Mouse (Mus musculus) thymus, postnatal 36 days (tissue): ENCODE results near the gene Zfp536.
"Not testable (repeated sequence)": the region's sequence is repeated elsewhere in the genome, so short reads cannot be mapped to it uniquely, and the experiment has no call there.

ENCODE experiments used
- DNase-seq, 2 experiments: peaks; one replicate each; pipeline ENCODE4 v3.0.0; 2022; ENCODE audit warnings: mixed read lengths in 2 of 2

Gene Zfp536

DNA sequence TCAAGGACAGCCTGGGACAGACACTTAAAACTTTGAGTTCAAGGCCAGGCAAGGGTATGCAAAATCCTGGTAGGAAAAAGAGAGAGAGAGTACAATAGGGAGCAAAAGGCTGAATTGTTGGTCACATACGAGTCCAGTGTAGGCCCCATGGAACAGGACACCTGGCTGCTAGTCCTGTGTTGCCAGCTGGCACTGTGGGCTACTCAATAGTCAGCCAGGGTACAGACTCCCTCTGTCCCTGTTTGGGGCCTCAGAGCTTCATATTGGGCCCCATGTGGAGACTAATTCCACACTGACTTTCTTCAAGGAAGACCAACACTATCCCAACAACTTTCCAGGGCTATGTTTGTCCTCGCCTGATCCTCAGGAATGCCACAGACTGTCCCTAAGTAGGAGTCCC lies 87.1 kb downstream of the Zfp536 start:
- no peak for DNase-seq

DNA sequence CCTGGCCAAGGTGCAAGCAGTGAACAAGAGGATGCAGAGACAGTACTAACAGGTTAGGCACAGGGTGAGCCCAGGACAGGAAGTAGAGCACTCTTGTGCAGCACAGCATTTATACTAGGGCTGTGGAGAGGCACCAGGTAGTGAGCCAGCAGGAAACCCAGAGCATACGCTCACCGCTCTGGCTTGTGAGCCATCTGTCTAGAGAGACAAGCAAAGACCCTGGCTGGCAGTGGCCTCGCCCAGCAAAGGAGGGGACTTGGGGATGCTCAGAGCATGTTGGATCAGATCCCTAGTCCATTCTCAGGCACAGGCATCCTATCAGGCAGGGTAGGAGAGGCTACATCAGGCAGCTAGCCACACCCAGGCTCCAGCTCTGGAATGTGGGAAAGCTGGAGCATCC lies 88.2 kb downstream of the Zfp536 start:
- DNase-seq = no peak

DNA sequence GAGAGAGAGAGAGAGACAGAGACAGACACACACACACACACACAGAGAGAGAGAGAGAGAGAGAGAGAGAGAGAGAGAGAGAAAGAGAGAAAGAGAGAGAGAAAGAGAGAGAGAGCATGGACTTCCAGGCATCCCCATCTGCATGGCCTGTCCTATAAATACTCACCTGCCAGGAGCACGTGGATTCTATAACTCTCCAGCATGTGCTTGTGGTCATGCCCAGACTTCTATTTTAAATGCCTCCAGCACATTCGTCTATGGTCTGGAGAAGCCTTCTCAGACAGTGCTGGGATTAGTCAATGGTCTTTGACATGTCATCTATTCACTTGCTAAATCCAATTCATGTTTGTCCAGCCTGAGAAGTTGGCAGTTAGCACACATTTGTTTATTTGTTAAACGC lies 92.1 kb downstream of the Zfp536 start:
- DNase-seq = no peak

DNA sequence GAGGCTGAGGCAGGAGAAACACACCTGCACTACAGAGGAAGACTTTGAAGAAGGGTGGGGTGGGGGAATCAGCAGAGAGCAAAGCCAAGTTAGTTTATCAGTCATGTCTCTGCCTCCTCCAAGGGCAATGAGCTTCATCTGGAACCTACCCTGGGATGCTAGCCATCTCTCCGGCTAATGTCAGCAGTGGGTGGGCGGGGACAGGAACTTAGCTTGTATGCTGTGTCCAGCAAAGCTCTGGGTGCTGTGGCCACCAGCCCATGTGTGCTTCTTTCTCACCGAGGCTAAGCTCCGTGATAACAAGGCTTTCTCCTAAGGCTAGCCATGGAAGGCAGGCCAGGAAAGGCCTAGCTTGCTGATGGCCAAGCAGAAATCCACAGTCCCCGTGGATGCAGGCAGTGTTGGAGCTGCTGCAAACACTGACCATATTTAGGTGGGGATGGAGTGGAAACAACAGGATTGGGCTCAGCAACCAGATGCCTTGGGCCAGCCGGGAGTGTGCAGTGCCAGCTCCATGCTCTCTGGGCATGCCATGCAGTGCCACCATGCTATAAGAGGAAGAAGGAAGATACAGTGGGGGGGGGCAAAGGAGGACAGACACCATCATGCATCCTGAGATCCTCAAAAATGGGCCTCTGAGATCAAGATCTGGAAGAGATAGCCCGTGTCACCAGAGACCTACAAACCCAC lies 109.6 kb downstream of the Zfp536 start:
- no peak for DNase-seq

DNA sequence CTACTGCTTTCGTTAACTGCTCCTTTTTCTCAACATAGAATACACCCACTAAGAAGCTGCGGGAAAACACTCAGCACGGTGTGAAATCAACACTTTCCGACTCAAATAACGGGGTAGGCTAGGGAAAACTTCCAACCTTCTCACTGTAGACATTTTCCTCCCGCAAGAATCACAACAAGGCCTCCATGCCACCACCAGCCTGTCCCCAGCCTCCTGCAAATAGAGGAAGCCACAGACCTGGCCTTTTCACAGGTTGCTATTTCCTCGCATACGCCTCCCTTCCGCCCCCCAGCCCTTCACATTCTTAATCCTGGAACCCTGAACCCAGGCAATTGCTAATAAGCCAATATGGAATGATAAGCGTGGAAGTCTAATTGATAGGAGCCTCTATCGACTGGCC lies 124.8 kb downstream of the Zfp536 start:
- DNase-seq = no peak

DNA sequence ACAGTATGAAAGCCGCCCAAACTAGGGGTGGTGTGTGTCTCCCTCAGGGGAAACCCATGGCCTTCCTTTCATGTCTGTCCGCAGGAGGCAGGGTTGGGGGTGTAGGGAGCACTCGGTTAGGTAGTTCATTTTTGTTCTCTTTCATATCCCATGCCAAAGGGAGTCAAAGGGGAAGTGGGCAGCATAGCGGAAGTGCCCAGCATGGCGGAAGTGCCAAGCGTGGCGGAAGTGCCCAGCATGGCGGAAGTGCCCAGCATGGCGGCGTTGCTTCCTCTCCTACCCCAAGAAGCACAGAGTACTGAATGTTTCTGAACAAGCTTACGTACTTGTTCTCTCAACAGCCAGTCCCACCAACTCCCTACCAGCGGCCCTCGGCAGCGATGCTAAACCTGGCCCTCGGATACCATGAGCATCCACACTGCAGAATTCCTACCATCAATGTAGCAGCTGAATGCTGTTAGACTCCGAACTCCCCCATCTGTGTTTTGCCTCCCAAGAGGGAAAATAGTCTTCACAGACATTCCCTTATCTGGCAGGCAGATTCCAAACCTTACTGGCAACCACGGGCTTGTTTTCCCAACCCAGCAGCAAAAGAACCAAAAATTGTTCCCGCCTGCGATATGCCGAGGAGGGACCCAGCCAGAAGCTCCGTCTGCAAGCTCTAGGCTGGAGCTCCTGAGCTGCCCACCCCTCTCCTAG lies 125.4 kb downstream of the Zfp536 start:
- DNase-seq = no peak

DNA sequence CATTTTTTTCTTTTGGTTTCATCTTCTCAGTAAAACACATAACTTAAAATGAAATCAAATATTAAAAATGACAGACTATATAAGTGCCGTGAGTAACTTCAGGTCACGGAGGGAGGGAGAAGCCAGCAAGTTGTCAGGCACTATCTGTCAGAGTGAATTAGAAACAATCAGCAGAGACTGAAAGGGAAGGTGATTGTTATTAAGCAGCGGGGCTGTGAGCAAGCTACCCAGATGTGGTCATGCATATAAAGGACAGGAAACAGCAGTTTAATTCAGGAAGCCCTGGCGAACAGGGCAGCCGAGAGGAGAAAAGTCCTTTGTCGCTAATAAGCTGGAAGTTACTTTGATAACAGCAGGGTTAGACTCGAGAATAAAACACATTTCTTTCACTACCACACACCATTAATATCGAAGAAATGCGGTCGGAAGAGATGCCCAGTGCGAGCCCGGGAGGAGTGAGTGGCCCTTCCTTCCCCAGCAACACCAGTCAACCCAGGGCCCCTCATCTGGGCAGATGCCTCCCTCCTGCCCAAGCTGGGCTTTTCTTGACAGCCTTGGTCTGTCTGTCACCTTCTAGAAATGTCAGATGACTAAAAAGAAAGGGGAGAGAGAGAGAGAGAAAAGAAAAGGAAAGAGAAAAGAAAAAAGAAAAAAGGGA lies 133.6 kb downstream of the Zfp536 start:
- no peak for DNase-seq

DNA sequence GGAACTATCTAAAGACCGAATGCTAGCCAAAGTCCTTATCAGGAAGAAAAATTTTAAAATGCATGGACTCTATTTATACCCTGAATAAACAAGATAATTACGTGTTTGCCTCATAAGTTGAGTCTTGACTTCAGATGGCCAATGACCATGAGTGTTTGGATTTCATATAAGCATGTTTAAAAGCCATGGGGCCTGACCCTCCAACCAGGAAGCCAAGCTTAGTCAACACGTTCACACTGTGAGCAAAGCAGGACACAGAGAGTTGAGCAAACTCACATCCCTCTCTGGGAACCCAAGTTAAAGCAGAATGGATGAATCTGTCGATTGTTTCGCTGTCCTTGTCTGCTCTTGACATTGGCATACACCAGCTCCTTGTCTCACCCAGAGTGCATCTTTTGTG lies 138.6 kb downstream of the Zfp536 start:
- no peak for DNase-seq

DNA sequence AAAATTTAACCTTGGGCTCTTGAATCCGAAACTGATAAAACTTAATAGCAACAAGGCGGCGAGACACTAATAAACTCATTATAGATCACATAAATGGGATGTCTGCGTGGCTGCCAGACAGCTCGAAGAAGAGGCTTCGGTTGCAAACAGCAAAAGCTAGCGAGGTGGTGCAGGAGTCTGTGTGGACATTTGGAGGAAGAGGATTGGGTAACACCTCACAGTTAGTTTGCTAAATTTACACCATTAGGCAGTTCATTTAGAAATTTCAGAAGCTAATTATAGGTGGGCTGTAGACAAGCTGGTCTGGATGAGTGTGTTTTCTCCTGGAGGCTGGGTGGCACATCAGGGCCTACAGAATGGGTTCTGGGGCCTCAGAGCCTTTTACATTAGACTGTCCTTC lies 143.0 kb downstream of the Zfp536 start:
- no peak for DNase-seq

DNA sequence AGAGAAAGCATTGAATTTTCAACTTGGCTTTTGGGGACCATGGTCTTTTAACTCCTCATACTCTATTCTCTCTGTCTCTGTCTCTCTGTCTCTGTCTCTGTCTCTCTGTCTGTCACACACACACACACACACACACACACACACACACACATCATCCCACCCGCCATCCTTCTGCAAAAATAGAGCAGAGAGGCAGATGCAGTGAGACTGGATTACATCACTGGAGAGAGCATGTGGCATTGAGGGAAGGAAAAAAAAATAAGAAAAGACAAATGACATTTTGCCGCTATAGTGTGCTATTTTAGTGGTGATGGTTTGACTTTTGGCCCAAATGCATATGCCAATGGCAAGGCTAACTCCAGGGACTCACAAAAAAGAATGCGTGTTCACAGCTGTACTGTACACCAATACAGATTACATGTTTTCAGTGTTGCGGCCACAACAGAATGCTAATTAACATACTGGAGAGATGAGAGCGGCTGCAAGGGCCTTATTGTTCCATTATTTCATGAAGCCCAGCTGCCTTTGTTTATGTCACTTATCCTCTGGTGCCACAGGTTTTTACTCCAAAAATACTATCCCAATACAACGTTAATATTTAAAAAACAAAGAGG lies 145.4 kb downstream of the Zfp536 start:
- no peak for DNase-seq

DNA sequence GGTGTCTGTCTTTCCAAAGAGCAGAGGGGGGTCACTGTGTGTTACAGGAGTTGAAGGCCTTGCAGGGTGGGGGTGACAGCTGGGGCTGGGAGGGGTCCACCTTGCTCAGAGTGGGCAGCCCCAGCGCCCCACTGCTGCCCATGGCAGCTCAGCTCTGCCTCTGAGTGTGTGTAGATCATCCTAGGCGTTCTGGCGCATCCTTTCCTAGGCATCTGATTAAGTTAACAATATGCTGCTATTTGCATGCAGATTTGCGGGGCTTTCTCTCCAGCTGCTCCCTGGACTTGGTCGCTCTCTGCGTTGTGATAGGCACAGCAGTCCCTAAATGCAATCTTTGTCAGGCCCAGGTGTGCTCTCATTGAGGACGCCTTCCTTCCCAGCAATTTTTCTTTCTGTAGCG lies 147.7 kb downstream of the Zfp536 start:
- no peak for DNase-seq

DNA sequence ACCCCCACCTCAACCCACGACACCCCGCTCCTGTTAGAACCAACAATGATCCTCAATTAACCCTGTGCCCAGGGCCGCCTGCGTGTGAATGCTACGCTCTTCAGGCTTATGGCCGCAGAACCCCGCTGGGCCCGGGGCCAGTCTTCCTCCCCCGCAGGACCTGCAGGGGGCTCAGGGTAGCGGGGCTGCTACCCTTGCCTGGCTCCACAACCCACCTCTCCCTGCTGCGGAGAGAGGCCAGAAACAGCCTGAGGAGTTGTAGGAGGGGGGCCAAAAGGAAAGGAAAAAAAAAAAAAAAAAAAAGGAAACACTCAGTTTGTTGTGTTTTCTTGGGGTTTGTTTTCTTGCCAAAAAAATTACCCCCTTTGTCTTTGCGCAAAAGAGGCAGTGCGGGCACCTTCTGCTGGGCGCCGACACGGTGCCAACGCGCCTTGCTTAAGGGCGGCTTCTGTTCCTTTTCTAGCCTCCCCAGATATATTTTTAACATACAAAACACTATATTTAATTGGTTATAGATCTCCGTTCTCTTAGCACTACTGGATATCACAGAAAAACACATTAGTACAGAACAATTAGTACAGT lies 148.6 kb downstream of the Zfp536 start:
- DNase-seq = no peak

DNA sequence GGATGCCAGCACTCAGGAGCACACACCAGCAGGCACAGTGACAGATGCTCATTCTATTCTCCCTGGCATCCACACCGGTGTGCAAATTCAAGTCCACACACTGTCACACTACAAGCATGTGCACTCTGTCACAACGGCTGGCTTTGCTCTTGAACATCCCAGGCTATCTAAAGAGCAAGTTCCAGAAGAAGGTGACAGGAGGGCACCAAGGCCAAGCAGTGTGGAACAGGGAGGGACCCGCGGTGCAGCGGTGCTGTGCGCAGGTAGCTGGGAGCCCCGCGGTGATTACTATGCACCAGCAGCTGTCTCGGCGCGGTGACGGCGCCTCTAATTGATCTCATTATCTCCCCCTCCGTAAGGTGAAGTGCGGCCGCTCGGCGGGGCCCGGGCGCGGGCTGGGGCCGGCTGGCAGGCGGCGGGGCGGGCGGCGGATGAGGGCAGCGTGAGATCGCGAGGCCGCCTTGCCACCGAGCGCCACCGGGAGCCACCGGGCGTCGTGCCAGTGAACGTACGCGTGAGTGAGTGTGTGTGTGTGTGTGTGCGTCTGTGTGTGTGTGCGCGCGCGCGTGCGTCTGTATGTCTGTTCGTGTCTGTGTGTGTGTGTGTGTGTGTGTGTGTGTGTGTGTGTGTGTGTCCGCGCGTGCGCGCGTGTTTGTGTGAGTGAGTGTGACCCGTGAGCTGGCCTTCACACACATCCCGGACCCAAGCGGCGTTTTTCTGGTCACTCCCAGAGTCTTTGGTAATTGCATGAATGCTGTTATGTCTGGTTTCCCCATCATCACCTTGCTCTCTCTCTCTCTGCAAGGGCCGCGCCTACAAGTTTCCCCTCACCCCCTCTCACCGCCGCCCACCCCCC lies 149.3 kb downstream of the Zfp536 start:
- no peak for DNase-seq

DNA sequence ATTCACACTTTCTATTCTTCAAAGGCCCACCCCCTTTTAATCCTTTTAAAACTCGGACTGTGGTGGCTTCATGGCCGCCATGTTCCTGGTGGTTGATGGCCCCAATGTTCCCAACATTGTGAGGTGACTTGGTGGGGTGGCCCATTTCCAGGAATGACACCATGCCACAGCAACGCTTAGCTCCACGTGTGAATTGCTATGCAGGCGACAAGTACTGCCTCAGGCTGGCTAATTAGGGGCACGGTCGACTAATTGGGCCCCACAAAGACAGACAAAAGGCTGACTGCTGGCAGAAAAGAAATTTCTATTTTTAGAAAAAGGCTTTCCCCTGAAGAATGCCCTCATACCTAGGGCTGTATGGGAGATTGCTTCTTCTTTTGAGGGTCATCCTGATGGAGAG lies 154.2 kb downstream of the Zfp536 start:
- DNase-seq = no peak

DNA sequence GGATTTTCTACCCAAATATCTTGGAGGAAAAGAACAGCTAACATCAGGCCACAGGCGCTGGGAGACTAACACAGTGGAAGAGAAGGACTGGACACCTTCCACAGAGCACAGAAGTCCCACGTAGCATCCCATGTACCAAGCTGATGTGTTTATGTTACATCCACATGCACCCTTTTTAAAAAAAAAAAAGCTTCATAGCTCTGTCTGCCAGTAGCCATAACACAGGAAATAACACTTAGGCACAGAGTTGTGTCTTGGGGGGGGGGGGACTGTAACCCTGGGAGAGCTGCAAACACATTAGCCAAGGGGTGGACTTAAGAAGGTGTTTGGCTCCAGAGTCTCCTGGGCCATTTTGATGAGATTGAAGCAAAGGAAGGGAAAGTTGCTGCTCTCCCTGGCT lies 155.6 kb downstream of the Zfp536 start:
- no peak for DNase-seq

DNA sequence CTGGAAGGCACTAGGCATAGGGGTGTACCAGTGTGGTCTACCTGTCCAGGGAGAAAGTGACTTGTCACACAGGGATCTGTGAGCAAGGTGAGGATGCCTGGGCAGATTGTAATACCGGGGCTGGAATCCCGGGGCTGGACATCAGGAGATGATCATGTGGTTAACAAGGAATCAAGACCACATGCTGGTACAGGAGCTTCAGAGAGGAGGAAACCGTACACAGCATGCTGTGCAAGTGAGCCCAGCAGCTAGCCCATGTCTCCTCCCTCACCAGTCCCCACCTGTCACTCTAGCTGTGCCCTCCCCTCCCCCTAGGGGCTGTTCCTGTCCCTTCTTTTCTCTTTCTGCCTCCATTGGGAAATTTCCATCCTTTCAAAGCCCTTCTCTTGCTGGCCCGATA lies 157.5 kb downstream of the Zfp536 start:
- DNase-seq = no peak

DNA sequence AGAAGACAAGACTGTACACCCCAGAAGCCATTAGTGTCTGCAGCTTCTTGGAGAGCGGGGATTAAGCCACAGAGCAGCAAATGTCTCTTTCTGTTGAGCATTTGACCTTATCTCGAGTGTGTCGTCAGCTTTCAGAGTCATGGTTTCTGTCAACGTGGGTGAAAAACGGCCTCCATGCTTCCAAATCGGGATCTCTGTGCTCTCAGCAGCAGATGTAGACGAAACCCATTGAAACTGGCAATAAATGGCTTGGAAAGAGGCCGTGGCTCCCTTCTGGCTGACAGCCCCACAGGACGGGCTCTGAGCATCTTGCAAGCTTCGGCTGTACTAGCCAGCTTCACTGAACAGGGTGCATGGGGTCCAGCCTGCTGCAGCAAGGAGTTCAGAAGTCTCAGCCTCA lies 159.1 kb downstream of the Zfp536 start:
- no peak for DNase-seq

DNA sequence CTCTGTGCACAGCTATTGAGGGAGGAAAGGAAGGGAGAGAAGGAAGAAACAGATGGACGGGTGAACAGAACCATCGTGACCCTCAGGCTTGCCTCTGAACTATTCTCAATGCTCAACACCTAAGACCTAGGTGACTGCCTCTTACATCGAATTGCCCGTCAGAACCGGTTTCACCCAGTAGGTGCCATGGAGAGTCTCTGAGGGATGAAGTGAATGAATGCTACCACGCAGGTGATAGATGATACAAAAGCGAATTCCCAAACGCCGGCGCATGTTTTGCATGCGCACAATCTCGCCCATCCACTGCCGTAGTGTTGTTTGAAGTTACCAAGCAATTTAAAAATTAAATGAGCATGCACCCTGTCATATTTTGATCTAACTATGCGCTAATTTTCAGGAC lies 164.9 kb downstream of the Zfp536 start:
- no peak for DNase-seq

DNA sequence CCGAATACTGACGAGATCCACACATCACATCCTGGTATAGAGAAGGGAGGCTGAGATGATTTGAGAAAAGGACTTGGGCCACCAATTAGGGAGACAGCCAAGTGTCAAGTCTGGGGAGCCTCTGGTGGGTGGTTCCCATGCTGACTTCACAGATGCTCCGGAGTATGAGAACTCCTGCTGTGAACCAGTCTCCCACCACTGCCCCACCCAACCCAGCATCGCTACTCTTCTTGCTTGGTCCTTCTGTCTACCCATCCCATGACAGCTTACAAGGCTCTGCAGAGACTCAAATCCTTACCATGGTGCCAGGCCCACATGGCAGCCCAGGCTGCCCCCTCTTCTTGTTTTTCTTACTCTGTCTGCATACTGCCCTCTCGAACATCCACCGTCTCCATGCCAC lies 165.5 kb downstream of the Zfp536 start:
- DNase-seq = no peak

DNA sequence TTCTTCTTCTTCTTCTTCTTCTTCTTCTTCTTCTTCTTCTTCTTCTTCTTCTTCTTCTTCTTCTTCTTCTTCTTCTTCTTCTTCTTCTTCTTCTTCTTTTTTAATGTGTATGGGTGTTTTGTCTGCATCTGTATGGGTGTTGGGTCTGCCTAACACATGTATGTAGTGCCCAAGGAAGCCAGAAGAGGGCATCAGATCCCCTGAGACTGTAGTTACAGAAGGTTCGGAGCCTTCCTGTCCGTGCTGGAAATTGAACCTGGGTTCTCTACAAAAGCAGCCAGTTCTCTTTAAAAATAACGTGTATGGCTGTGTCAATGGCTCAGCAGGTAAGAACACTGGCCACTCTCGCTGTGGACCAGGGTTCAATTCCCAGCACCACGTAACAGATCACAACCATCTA lies 167.0 kb downstream of the Zfp536 start:
- DNase-seq = no peak

DNA sequence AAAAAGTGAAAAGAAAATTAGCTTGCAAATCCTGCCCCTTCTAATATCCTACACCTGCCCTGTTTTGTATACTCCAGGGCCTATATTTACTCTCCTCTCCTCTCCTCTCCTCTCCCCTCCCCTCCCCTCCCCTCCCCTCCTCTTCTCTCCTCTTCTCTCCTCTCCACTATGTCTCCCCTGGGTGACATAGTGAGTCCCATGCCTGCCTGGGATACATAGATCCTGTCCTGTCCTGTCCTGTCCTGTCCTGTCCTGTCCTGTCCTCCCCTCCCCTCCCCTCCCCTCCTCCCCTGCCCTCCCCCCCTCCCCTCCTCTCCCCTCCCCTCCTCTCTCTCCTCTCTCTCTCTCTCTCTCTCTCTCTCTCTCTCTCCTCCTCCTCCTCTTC lies 169.9 kb downstream of the Zfp536 start:
- DNase-seq = not testable (repeated sequence)

DNA sequence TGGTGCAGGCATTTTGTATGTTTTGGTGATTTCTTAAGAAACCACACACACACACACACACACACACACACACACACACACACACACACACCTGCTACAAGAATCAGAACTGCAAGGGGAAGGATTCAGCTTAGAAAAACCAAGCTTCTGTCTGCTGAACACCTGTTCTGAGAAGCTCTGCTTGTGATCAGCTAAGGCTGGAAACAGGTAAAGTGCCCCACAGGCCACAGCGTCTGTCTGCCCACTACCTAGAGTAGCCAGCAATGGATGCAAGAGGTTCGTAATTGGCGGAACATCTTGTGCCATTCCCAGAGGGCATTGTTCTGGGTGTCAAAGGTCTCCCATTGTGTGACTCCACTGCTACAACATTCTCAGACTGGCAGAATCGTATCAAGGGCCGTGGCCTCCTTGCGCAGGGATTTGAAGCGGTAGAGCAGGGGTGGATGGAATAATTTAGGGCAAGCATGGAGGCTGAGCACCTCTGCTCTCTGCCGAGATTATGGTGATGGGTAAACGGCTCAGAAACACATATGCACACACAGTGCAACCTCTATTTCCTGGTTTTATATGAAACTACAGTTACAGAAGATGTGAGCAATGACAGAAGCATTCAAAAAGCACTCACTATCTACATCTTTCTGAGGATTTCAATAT lies 170.4 kb downstream of the Zfp536 start:
- DNase-seq = no peak
